Mouse (Mus musculus) gastrocnemius, adult 2 months (tissue): ENCODE measurements around the gene Dennd4a. TPM values are rescaled to one million over a fixed set of nuclear protein-coding genes. Genes with fewer than 3 reads are reported as not detected.

ENCODE experiments used
- DNase-seq: peaks from one replicate; pipeline ENCODE4 v3.0.0; 2022
- H3K27ac ChIP-seq: fragments of 200-600 bp; 2 replicates; pipeline ENCODE4 v1.8.1; 2022; ENCODE audit warnings: mild to moderate bottlenecking
- H3K4me3 ChIP-seq: fragments of 200-600 bp; 2 replicates; pipeline ENCODE4 v1.8.1; 2022; ENCODE audit warnings: mild to moderate bottlenecking, moderate library complexity
- CTCF ChIP-seq: fragments of 200-600 bp; IDR thresholded peaks from 2 replicates; pipeline ENCODE4 v1.8.1; 2022; ENCODE audit warnings: antibody characterized with exemption, mild to moderate bottlenecking, moderate library complexity
- intact Hi-C: fragments of 180-260 bp; cut with DNase I; formaldehyde crosslinking; loops from one replicate; pipeline ENCODE4 v1.15.1; 2025
- total RNA-seq, 2 experiments: library from RNA; stranded (reverse); gene quantifications; 2 replicates each; pipeline ENCODE4 v1.2.3; 2021

The Dennd4a gene
- total RNA-seq, 2 experiments from 2014 or later, result 2.7 to 3.8 TPM

DNA sequence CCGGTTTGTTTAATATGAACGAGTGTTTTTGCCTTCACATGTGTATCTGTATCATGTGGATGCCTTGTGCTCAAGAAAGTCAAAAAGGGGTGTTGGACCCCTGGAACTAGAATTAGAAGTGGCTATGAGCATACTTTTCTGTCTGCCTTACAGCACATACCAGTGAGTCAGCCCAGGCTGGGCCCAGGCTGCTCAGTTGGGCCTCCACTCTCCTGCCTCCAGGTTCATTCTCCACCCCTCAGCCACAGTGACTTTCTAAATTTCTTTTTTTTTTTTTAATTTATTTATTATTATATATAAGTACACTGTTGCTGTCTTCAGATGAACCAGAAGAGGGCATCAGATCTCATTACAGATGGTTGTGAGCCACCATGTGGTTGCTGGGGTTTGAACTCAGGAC is 128.7 kb downstream of the Dennd4a start:
- no peak for TF ChIP-seq CTCF
- DNase-seq, result no peak
- H3K4me3 ChIP-seq, result no peak overlapping the region
- intact Hi-C loops, result no loop called here
- no peak overlapping the region for H3K27ac ChIP-seq

DNA sequence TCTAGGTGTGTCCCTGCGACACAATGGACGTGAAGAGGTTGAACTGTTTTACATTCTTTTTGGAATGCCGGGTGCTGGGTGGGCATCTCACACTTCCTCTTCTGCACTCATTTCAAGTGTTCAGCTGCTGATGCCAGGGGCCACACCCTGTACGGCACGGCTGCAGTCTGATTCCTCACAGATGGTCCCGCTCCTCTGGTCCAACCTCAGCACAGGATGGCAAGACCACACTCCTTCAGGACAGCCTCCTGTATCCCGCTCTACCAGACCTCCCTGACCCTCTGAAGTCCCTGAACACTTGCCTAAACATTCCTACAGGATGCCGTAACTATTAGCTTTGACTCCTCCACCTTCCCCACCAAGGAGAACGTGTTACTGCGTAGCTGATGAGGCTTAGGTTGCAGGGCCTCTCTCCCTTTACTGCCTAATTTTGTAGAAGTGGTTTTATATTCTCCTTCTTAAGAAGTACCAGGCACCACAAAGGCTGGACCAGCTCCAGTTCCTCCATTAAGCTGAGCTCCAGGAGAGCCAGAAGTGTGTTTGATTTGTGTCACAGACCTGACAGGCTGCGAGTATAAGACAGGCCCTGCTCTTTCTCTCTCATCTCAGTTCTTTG is 129.7 kb downstream of the Dennd4a start:
- H3K4me3 ChIP-seq, result no peak overlapping the region
- intact Hi-C loops, result no loop called here
- no peak overlapping the region for H3K27ac ChIP-seq
- TF ChIP-seq CTCF, result no peak
- no peak for DNase-seq

DNA sequence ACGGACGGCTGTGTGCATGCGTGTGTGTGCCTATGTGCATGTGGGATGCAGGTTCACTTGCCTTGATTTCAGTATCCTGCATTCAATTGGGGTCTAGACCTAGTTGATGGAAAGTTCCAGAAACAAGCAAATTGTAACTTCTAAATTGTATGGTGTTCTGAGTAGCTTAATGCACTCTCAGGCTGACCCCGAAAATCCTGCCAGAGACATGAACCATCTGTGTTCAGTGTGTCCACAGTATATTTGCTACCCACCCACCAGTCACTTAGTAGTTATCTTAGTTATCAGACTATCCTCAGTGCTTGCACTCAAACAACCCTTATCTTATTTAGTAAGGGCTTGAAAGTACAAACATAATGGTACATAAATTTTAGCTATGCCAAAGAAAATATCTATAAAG is 130.5 kb downstream of the Dennd4a start:
- H3K4me3 ChIP-seq, result no peak overlapping the region
- intact Hi-C loops, result no loop called here
- no peak for TF ChIP-seq CTCF
- H3K27ac ChIP-seq, result no peak overlapping the region
- DNase-seq, result no peak

DNA sequence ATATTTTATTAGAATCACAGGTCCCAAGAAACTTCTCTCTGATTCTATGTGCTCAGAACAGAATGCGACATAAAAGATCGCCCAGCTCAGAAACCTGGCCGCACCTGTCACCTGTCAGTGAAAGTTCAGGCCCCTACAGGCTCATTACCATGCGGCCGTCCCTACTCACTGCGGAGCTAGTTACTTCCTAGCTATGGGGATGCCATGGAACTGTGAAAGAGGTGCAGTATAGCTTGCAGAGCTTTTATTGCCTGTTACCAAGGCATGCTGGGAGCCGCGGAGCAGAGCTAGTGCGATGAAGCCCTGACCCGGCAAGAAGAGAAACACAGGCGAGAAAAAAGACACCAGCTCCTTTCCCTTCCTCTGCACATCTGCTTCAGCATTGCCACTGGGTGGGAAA is 132.9 kb downstream of the Dennd4a start:
- no peak for DNase-seq
- Histone ChIP-seq H3K4me3 (no peak overlapping the region), H3K27ac (no peak overlapping the region)
- intact Hi-C loops, result no loop called here
- TF ChIP-seq CTCF, result no peak

DNA sequence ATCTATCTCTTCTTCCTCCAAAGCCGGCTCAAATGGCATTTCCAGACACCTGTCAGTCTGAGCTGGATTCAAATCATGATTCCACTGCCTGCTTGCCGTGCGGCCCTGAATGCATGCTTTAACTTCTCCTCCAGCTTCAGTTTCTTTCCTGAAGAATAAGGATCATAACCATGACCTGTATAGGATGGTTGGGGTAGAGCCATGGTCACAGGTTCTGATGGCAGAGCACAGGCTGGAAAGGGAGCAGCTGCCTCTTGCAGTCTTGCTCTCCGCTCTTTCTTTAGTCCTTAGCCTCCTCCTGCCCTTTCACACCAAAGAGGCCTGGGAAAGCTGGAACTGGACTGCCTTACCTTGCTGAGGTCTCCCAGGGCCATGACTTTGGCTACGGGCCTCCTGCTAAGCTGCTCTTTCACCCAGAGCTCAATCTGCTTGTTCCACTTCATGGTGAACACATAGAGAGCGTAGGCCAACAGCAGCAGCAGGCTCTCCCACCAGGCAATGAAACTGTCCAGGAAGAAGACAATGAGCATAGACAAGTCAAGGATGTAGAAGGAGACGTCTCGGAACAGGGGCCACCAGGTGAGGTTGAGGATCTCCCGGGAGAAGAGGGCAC is 136.4 kb downstream of the Dennd4a start:
- intact Hi-C loops, result no loop called here

DNA sequence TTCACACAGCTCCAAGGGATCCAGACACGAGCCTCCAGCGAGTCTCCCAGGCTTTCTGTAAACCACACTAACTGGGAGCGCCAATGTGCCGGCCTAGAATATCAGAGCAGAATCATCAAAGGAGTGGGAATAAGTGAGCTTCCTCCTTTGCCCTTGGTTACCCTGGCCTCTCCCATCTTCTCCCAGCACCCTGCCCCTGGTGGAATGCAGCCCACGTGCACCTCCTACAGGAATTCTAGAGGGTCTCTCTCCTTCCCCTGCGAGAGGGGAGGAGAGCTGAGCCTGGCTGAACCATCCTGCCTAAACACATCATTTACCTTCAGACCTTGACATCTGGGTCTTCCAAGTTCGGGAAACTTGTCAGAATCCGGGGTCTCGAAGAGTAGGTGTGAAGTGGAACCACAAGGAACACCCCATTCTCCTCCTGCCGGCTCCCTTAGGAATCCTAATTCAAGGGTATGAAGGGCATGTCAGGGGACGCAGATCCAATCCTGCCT is 140.1 kb downstream of the Dennd4a start, which contains the start of gene Slc24a1:
TSS of gene Slc24a1 (minus strand) at position 447 of the 497 bp plus-strand sequence.
- no peak for TF ChIP-seq CTCF
- no peak within 1 kb of the TSS for H3K4me3 ChIP-seq
- intact Hi-C loops, result loop anchor here (5.0 kb wide), 1 partner anchor 174 kb away; no protein-coding TSS in a partner anchor
- H3K27ac ChIP-seq, result no peak within 1 kb of the TSS
- DNase-seq, result no peak

More for the DNA sequence above, 136.4 kb downstream of the Dennd4a start:
- Histone ChIP-seq H3K27ac (no peak overlapping the region), H3K4me3 (no peak overlapping the region)
- DNase-seq, result no peak
- no peak for TF ChIP-seq CTCF

DNA sequence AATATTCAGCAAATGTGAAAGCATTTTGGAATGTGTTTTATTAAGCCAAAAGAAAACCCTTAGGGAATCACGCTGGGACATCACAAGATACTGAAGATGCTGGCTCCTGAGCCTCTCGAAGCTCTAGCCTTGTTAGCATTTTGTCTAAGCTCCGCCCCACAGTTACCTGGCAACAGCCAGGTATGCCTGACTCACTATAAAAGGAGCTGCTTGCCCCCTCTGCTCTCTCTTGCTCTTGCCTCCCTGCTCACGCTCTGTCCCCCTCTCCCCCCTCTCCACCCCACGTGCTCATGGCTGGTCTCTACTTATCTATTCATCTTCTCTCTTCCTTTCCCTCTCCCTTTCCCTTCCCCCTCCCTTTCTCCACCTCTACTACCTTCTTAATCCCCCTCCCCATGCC is 140.9 kb downstream of the Dennd4a start:
- Histone ChIP-seq H3K27ac (no peak overlapping the region), H3K4me3 (no peak overlapping the region)
- intact Hi-C loops, result loop anchor here (5.0 kb wide), 1 partner anchor 175 kb away; no protein-coding TSS in a partner anchor
- DNase-seq, result no peak
- TF ChIP-seq CTCF, result no peak

DNA sequence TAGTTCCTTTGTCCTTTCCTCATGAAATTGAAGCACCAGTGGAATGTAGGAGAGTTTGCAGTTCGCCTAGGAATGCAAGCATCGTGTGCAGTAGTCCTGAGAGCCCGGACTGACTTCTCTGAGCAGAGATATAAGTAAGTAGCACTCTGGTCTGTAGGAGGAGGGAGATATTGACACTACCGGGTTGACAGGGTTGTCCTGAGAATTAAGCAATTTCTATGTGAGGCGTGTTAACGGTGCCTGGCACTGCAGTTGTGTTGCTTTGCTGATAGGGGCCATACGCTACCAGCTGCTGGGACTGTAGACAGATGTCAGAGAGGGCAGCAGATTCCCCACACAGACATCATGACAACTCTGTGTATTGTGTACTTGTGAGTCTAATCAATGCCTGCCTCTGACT is 142.1 kb downstream of the Dennd4a start:
- no peak for TF ChIP-seq CTCF
- H3K4me3 ChIP-seq, result no peak overlapping the region
- no peak overlapping the region for H3K27ac ChIP-seq
- intact Hi-C loops, result loop anchor here (5.0 kb wide), 1 partner anchor 176 kb away; no protein-coding TSS in a partner anchor
- DNase-seq, result no peak

DNA sequence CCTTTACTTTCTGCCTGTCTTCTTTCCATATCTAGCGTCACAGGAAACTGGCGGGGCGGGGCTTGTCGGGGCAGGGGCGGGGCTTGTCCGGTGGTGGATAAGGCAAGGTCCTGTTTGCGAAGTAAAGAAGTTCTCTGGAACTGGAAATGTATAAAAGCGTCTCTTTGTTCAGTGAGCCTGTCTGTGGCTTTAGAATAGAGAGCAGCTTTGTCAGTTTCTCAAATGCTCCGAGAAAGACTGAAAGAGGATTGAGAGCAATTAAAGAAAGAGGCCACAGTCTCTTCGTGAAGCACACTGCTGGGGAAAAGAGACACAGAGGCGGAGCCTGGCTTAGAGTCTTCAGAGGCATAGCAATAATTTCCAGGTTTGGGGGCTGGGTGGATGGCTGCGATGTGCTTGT is 145.2 kb downstream of the Dennd4a start:
- intact Hi-C loops, result no loop called here
- no peak for TF ChIP-seq CTCF
- peak overlapping the region; percentile 58 for H3K4me3 ChIP-seq
- H3K27ac ChIP-seq, result peak overlapping the region; percentile 28; the same call in 1 of the 2 replicates
- no peak for DNase-seq

DNA sequence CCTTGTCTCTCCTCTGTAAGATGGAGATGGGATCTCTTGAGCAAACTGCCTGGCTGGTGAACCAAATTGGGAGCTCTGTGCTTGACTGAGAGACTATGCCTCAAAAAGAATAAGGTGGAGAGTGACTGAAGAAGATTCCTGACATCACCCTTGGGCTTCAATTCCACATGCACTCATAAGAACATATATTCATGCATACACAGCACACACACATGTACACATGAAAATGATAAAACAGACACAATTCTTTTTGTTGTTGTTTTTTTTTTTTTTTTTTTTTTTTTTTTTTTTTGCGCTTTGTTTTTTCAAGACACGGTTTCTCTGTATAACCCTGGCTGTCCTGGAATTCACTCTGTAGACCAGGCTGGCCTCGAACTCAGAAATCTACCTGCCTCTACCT is 146.1 kb downstream of the Dennd4a start:
- no peak overlapping the region for H3K4me3 ChIP-seq
- no peak overlapping the region for H3K27ac ChIP-seq
- no peak for TF ChIP-seq CTCF
- intact Hi-C loops, result no loop called here
- DNase-seq, result no peak

DNA sequence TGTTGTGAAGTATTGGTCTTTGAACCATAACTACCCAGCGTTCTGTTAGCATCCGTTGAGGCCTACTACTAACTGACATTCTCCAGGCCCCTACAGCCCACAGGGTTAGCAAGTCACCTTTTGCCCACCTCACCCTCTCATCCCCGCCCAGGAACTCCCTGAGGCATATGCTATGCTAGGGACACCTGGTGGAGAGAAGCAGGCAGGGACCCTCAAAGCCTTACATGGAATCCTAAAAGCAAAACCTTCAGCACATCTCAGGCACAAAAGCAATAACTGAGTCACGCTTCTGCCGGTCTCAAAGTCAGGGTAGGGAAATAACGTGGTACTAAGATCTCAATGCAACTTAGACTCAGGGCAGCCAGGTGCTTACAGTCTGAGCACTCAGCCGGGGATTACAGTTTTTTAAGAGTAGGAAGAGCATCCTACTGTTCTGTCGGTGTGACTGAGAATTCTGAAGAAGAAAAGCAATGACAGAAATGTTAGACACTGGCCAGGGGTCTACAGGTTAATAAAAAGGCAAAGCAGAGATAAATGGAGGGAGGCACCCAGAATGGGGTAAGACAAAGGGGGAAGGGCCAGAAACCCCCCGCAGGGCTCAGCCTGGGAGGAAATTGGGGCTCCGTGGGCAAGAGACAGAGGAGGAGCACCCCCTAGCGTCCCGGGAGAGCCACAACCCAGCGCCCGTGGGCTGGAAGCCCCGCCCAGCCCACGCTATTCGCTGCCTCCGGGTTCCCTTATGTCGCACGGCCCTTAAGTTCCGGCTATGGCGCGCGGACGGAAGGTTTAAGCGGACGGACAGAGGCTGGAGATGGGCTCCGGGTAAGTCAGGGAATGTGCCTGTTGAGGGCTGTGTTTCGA is 149.2 kb downstream of the Dennd4a start, which contains the start of gene Ints14:
TSS of gene Ints14 (plus strand) at position 789 of the 861 bp plus-strand sequence.
- intact Hi-C loops, result loop anchor here (5.0 kb wide), 1 partner anchor 58 kb away; no protein-coding TSS in a partner anchor
- peak; percentile 95 for TF ChIP-seq CTCF
- Histone ChIP-seq H3K27ac (peak within 1 kb of the TSS; percentile 96), H3K4me3 (peak within 1 kb of the TSS; percentile 74)
- peak; percentile 96 for DNase-seq

DNA sequence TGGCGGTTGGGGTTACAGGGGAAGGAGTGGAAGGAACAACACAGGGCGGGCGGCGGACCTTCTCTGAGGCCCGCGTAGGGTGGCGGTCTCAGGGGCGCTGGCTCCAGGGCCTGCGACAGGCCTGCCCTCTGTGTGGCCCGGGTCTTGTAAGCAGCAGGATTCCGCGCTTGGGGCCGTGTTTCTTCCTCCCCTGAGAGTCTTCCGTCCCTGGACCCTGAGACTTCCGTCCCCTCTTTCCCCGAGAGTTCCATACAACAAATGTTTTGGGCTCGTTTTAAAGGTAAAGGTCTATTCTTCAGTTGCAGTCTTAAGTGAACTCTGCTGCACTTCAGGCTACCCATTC is 149.8 kb downstream of the Dennd4a start:
- no peak for TF ChIP-seq CTCF
- intact Hi-C loops, result loop anchor here (5.0 kb wide), 1 partner anchor 59 kb away; no protein-coding TSS in a partner anchor
- Histone ChIP-seq H3K27ac (peak overlapping the region; percentile 96), H3K4me3 (peak overlapping the region; percentile 74)
- DNase-seq, result no peak

Other genes starting within 250 kb of the Dennd4a start
- 10 to 100 TPM; 87.7 to 96.7 TPM for gene Rab11a, start 73.6 kb upstream of the Dennd4a start, total RNA-seq
- not detected for gene Slc24a1, start 140.3 kb downstream of the Dennd4a start, total RNA-seq
- gene Ints14, start 149.6 kb downstream of the Dennd4a start, total RNA-seq, result 10 to 100 TPM; 16.9 to 17.5 TPM
- 10 to 100 TPM in 1 of 2 experiments, 1 to 10 TPM in 1; 9.0 to 10.8 TPM for gene Hacd3, start 210.4 kb downstream of the Dennd4a start, total RNA-seq
- 100 to 1,000 TPM in 1 of 2 experiments, 10 to 100 TPM in 1; 95.9 to 112 TPM for gene Dpp8, start 221.1 kb downstream of the Dennd4a start, total RNA-seq